Mouse (Mus musculus): ENCODE data around the gene Nck2. TPM values are rescaled to one million over a fixed set of nuclear protein-coding genes. Genes with fewer than 3 reads are reported as not detected.
"Not testable (repeated sequence)": the region's sequence is repeated elsewhere in the genome, so short reads cannot be mapped to it uniquely, and the experiment has no call there.

Gene Nck2
- polyA plus RNA-seq, 1 experiment from 2014 or later = 37.9 TPM

DNA sequence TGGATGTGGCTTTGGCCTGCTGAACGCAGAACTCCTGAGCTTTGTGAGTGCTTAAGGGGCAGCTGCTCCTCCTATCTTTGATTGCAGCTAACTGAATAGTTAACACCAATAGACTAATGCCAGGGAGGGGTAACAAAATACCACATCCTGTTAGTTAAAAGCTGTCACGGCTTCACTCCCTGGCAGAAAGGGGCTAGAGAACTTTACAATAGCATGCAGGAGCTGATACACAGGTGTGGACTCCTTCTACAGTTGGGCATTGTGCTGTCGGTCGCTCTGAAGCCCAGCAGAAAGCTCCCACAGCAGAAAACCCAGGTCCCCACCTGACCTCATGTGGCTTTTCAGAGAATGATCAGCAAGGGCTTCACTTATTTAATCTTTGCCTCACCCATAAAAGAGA, 98.0 kb downstream of the Nck2 start:
- WGBS = 74% methylated on average over 4 of the region's 4 CpGs
- no peaks in the 10 kb centered on the region for H3K36me3 ChIP-seq (replicated peaks; ENCODE audit: control insufficient read depth, insufficient read depth)
- ATAC-seq (ENCODE audit: low FRiP score) (no peak), DNase-seq (ENCODE audit: low spot score) (no peak)
- H3K27ac ChIP-seq = no peak overlapping the region
- no peaks in the 10 kb centered on the region for H3K27me3 ChIP-seq (ENCODE audit: control insufficient read depth, insufficient read depth, low read length)
- H3K9ac ChIP-seq = no peak overlapping the region
- H3K4me1 ChIP-seq (replicated peaks; ENCODE audit: control insufficient read depth, insufficient read depth, low read length) = no peaks in the 10 kb centered on the region
- no peak overlapping the region for H3K4me2 ChIP-seq (replicated peaks)
- H3K9me3 ChIP-seq (ENCODE audit: control insufficient read depth, low read length) = no peaks in the 10 kb centered on the region
- H3K4me3 ChIP-seq (replicated peaks; ENCODE audit: low read length) = no peak overlapping the region

- no peak for DNase-seq (ENCODE audit: low spot score)
- no peak overlapping the region for H3K4me3 ChIP-seq (replicated peaks; ENCODE audit: low read length)
- no peak overlapping the region for H3K9ac ChIP-seq
- H3K36me3 ChIP-seq (replicated peaks; ENCODE audit: control insufficient read depth, insufficient read depth) = no peaks in the 10 kb centered on the region
- no peaks in the 10 kb centered on the region for H3K27me3 ChIP-seq (ENCODE audit: control insufficient read depth, insufficient read depth, low read length)
- no peaks in the 10 kb centered on the region for H3K9me3 ChIP-seq (ENCODE audit: control insufficient read depth, low read length)
- H3K4me1 ChIP-seq (replicated peaks; ENCODE audit: control insufficient read depth, insufficient read depth, low read length) = no peaks in the 10 kb centered on the region; the same call in 1 of the 2 replicates
- ATAC-seq (ENCODE audit: low FRiP score) = no peak
- H3K4me2 ChIP-seq (replicated peaks) = no peak overlapping the region
- WGBS = 88% methylated on average over 2 of the region's 2 CpGs
- no peak overlapping the region for H3K27ac ChIP-seq
Measured at GRCm38 (mm10) chr1:43547644-43548043, 103.3 kb downstream of the Nck2 start.

DNA sequence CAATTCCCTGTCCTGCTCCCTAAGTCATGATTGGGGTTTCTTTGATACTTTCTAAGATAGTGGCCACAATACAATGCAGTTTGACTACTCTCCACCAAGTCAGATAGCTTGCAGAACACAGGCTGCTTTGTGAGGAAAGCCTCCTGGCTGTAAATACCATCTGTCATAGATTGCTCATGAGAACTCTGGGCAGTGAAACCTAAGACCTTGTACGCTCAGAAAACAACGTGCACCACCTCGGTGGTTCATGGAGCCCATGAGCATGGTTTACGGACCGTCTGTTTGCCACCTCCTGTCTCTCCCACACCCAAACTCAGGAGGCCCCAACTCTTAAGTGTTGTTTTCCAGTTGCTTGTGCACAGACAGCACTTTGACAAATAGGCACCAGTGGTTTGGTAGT, 104.4 kb downstream of the Nck2 start:
- no peaks in the 10 kb centered on the region; the same call in 1 of the 2 replicates for H3K4me1 ChIP-seq (replicated peaks; ENCODE audit: control insufficient read depth, insufficient read depth, low read length)
- no peaks in the 10 kb centered on the region for H3K9me3 ChIP-seq (ENCODE audit: control insufficient read depth, low read length)
- H3K9ac ChIP-seq = no peak overlapping the region
- 0 out of 2 replicates have a peak, but pooled peaks cover under 1% of the 10 kb centered on the region for H3K36me3 ChIP-seq (replicated peaks; ENCODE audit: control insufficient read depth, insufficient read depth)
- 71% methylated on average over 5 of the region's 5 CpGs for WGBS
- DNase-seq (ENCODE audit: low spot score) (no peak), ATAC-seq (ENCODE audit: low FRiP score) (no peak)
- no peak overlapping the region for H3K4me2 ChIP-seq (replicated peaks)
- H3K27me3 ChIP-seq (ENCODE audit: control insufficient read depth, insufficient read depth, low read length) = no peaks in the 10 kb centered on the region
- no peak overlapping the region for H3K4me3 ChIP-seq (replicated peaks; ENCODE audit: low read length)
- no peak overlapping the region for H3K27ac ChIP-seq

DNA sequence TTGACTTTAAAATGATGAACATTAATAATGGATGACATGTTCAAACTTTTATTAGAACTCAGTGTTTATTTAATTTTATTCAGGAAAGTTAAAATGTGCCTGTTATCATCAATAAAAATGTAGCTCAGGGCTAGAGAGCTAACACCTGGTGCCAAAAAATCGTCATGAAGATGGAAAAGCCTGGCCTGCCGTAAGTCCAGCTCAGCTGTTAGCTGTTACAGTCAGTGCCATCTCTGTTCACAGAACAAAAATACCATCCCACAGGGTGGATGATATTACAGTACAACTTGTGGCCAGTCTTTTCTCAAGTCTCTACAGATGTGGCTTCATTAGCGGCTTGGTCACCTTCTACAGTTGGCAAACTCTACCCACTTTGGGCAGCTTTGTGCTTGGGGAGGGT, 106.1 kb downstream of the Nck2 start:
- no peaks in the 10 kb centered on the region for H3K9me3 ChIP-seq (ENCODE audit: control insufficient read depth, low read length)
- H3K4me2 ChIP-seq (replicated peaks) = no peak overlapping the region
- peaks cover 18% of the 10 kb centered on the region for H3K36me3 ChIP-seq (replicated peaks; ENCODE audit: control insufficient read depth, insufficient read depth)
- H3K9ac ChIP-seq = no peak overlapping the region
- 74% methylated on average over 3 of the region's 3 CpGs for WGBS
- no peaks in the 10 kb centered on the region for H3K27me3 ChIP-seq (ENCODE audit: control insufficient read depth, insufficient read depth, low read length)
- H3K27ac ChIP-seq = no peak overlapping the region
- no peaks in the 10 kb centered on the region; the same call in 1 of the 2 replicates for H3K4me1 ChIP-seq (replicated peaks; ENCODE audit: control insufficient read depth, insufficient read depth, low read length)
- no peak overlapping the region for H3K4me3 ChIP-seq (replicated peaks; ENCODE audit: low read length)
- ATAC-seq (ENCODE audit: low FRiP score) = no peak
- no peak for DNase-seq (ENCODE audit: low spot score)

GRCm38 (mm10) chr1:43553989-43554679, 109.8 kb downstream of the Nck2 start:
- peaks cover 18% of the 10 kb centered on the region for H3K36me3 ChIP-seq (replicated peaks; ENCODE audit: control insufficient read depth, insufficient read depth)
- H3K9ac ChIP-seq; H3K27me3 ChIP-seq (ENCODE audit: control insufficient read depth, insufficient read depth, low read length); DNase-seq (ENCODE audit: low spot score); H3K9me3 ChIP-seq (ENCODE audit: control insufficient read depth, low read length); H3K4me2 ChIP-seq (replicated peaks); H3K4me3 ChIP-seq (replicated peaks; ENCODE audit: low read length); H3K4me1 ChIP-seq (replicated peaks; ENCODE audit: control insufficient read depth, insufficient read depth, low read length); H3K27ac ChIP-seq: not testable (repeated sequence)
- WGBS = 92% methylated on average over 37 of the region's 37 CpGs
- peak; percentile 36; the same call in 1 of the 2 replicates for ATAC-seq (ENCODE audit: low FRiP score)

- H3K36me3 ChIP-seq (replicated peaks; ENCODE audit: control insufficient read depth, insufficient read depth) = peaks cover 18% of the 10 kb centered on the region
- 0 out of 2 replicates have a peak, but pooled peaks cover 4% of the 10 kb centered on the region for H3K4me1 ChIP-seq (replicated peaks; ENCODE audit: control insufficient read depth, insufficient read depth, low read length)
- no peak overlapping the region for H3K4me2 ChIP-seq (replicated peaks)
- ATAC-seq (ENCODE audit: low FRiP score) (no peak), DNase-seq (ENCODE audit: low spot score) (no peak)
- H3K9me3 ChIP-seq (ENCODE audit: control insufficient read depth, low read length) = no peaks in the 10 kb centered on the region
- H3K27ac ChIP-seq = no peak overlapping the region
- no peak overlapping the region for H3K9ac ChIP-seq
- 59% methylated on average over 12 of the region's 12 CpGs for WGBS
- no peak overlapping the region for H3K4me3 ChIP-seq (replicated peaks; ENCODE audit: low read length)
- no peaks in the 10 kb centered on the region for H3K27me3 ChIP-seq (ENCODE audit: control insufficient read depth, insufficient read depth, low read length)
Measured at GRCm38 (mm10) chr1:43555222-43555974, 111.0 kb downstream of the Nck2 start.

DNA sequence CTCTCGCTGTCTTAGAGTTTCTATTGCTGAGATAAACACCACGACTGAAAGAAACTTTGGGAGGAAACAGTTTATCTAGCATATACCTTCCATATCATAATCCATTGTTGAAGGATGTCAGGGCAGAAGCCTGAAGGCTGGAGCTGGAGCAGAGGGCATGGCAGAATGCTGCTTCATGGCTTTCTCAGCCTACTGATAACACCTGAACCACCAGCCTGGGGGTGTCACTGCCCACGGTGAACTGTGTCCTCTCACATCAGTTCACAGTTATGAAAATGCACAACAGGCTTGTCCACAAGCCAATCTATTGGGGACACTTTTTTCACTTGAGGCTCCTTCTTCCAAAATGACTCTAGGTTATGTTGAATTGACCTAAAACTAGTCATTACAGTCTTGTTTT, 114.0 kb downstream of the Nck2 start:
- 96% methylated on average over 3 of the region's 3 CpGs for WGBS
- no peak for DNase-seq (ENCODE audit: low spot score)
- Histone ChIP-seq H3K36me3 (replicated peaks; ENCODE audit: control insufficient read depth, insufficient read depth) (peaks cover 18% of the 10 kb centered on the region), H3K27ac (no peak overlapping the region), H3K27me3 (ENCODE audit: control insufficient read depth, insufficient read depth, low read length) (no peaks in the 10 kb centered on the region), H3K4me3 (replicated peaks; ENCODE audit: low read length) (no peak overlapping the region), H3K4me1 (replicated peaks; ENCODE audit: control insufficient read depth, insufficient read depth, low read length) (0 out of 2 replicates have a peak, but pooled peaks cover 4% of the 10 kb centered on the region), H3K4me2 (replicated peaks) (no peak overlapping the region), H3K9ac (no peak overlapping the region), H3K9me3 (ENCODE audit: control insufficient read depth, low read length) (no peaks in the 10 kb centered on the region)
- ATAC-seq (ENCODE audit: low FRiP score) = no peak

DNA sequence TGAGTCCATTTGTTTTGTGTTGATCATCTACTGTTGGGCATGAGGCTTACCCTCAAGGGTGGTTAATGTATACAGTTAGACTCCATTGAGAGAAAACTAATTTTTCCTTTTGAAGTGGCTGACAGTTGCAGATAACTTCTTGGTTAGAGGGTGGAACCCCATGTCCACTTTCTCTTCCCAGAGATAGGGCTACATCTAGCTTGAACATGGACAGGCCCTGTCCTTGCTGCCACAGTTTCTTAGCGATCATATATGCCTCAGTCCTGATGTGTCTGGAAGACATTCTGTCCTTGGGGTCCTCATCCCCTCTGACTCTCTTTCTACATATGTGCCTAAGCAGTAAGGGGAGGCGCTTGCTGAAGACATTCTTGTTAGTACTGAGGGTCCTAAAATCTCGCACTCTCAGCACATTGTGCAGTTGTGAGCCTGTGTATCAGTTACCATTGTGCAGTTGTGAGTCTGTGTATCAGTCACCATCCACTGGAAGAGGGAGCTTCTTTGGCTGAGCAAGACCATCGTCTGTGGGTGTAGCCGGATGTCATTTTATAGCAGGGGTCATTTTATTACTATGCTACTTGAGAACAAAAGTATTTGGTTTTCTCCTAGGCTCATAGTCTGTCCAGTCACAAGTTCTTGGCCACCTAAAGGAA, 114.8 kb downstream of the Nck2 start:
- H3K27me3 ChIP-seq (ENCODE audit: control insufficient read depth, insufficient read depth, low read length) = no peaks in the 10 kb centered on the region
- H3K36me3 ChIP-seq (replicated peaks; ENCODE audit: control insufficient read depth, insufficient read depth) = peaks cover 13% of the 10 kb centered on the region
- no peak for DNase-seq (ENCODE audit: low spot score)
- ATAC-seq (ENCODE audit: low FRiP score) = no peak
- H3K9me3 ChIP-seq (ENCODE audit: control insufficient read depth, low read length) = no peaks in the 10 kb centered on the region
- no peak overlapping the region for H3K9ac ChIP-seq
- 0 out of 2 replicates have a peak, but pooled peaks cover 4% of the 10 kb centered on the region for H3K4me1 ChIP-seq (replicated peaks; ENCODE audit: control insufficient read depth, insufficient read depth, low read length)
- 96% methylated on average over 5 of the region's 5 CpGs for WGBS
- H3K27ac ChIP-seq = no peak overlapping the region
- no peak overlapping the region for H3K4me3 ChIP-seq (replicated peaks; ENCODE audit: low read length)
- H3K4me2 ChIP-seq (replicated peaks) = no peak overlapping the region

- Histone ChIP-seq H3K27ac (no peak overlapping the region), H3K9me3 (ENCODE audit: control insufficient read depth, low read length) (no peaks in the 10 kb centered on the region), H3K4me3 (replicated peaks; ENCODE audit: low read length) (no peak overlapping the region), H3K36me3 (replicated peaks; ENCODE audit: control insufficient read depth, insufficient read depth) (no peaks in the 10 kb centered on the region), H3K9ac (no peak overlapping the region), H3K4me2 (replicated peaks) (no peak overlapping the region), H3K27me3 (ENCODE audit: control insufficient read depth, insufficient read depth, low read length) (no peaks in the 10 kb centered on the region), H3K4me1 (replicated peaks; ENCODE audit: control insufficient read depth, insufficient read depth, low read length) (no peaks in the 10 kb centered on the region)
- 92% methylated on average over 3 of the region's 3 CpGs for WGBS
- DNase-seq (ENCODE audit: low spot score) (no peak), ATAC-seq (ENCODE audit: low FRiP score) (no peak)
Measured at GRCm38 (mm10) chr1:43561085-43561484, 116.7 kb downstream of the Nck2 start.

Data from hindbrain, embryonic 14.5 days (tissue).